Mouse (Mus musculus) CH12.LX (cell line): ENCODE data around the gene Eml5.

ENCODE experiments used
- CHD1 ChIP-seq: IDR thresholded peaks from 2 replicates; pipeline ENCODE4 v1.6.1; 2012; ENCODE audit warnings: low read depth, low read length, improper control_type of control experiment, inconsistent platforms
- CHD2 ChIP-seq: IDR thresholded peaks from 2 replicates; pipeline ENCODE4 v1.6.1; 2011; ENCODE audit warnings: low read length, improper control_type of control experiment
- EP300 ChIP-seq: IDR thresholded peaks from 2 replicates; pipeline ENCODE4 v1.6.1; 2011; ENCODE audit warnings: low read length, improper control_type of control experiment
- GABPA ChIP-seq: IDR thresholded peaks from 2 replicates; pipeline ENCODE4 v1.6.1; 2012; ENCODE audit warnings: low read depth, low read length, improper control_type of control experiment, inconsistent platforms; ENCODE audit not compliant: insufficient replicate concordance
- HCFC1 ChIP-seq: IDR thresholded peaks from 2 replicates; pipeline ENCODE4 v1.6.1; 2012; ENCODE audit warnings: low read depth, mild to moderate bottlenecking, inconsistent platforms, low read length, improper control_type of control experiment
- JUND ChIP-seq: conservative IDR thresholded peaks from 2 replicates; pipeline ENCODE4 v1.6.1; 2011; ENCODE audit warnings: low read depth, low read length, improper control_type of control experiment
- KAT2A ChIP-seq: IDR thresholded peaks from 2 replicates; pipeline ENCODE4 v1.6.1; 2012; ENCODE audit warnings: low read length, improper control_type of control experiment, inconsistent platforms; ENCODE audit not compliant: insufficient replicate concordance
- MAFK ChIP-seq: IDR thresholded peaks from 2 replicates; pipeline ENCODE4 v1.6.1; 2011; ENCODE audit warnings: low read length, improper control_type of control experiment; ENCODE audit not compliant: insufficient replicate concordance
- NELFE ChIP-seq: IDR thresholded peaks from 2 replicates; pipeline ENCODE4 v1.6.1; 2011; ENCODE audit warnings: low read depth, low read length, improper control_type of control experiment
- POLR2A ChIP-seq: IDR thresholded peaks from 2 replicates; pipeline ENCODE4 v1.6.1; 2011; ENCODE audit warnings: low read depth, mild to moderate bottlenecking, improper control_type of control experiment, low read length
- TCF12 ChIP-seq: IDR thresholded peaks from 2 replicates; pipeline ENCODE4 v1.6.1; 2014; ENCODE audit warnings: low read depth, mild to moderate bottlenecking, inconsistent platforms, low read length, improper control_type of control experiment
- USF1 ChIP-seq: IDR thresholded peaks from 2 replicates; pipeline ENCODE4 v1.6.1; 2014; ENCODE audit warnings: low read depth, mild to moderate bottlenecking, inconsistent platforms, low read length, improper control_type of control experiment
- ZNF384 ChIP-seq: IDR thresholded peaks from 2 replicates; pipeline ENCODE4 v1.6.1; 2012; ENCODE audit warnings: low read depth, low read length, improper control_type of control experiment, inconsistent platforms

DNA sequence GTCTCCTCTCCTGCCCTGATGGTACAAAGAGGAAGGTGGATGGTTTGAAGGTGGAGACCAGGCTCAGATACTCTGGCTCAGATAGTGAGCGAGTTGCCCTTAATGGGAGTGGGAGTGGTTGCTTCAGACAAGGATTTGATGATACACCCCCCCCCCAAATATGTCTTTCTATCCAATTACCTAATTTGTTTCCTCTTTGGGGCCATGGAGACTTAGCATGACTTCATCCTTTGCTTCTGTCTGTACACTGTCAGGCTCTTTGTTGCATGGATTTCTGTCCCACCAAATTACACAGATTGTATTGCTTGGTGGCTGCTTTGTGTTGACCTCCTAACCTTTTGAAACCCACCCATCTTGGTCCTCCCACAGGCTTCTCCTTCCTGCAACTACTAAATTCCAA lies 31.6 kb upstream of the Eml5 start:
- TF ChIP-seq CHD2 (no peak), POLR2A (no peak), MAFK (no peak), JUND (no peak), USF1 (no peak), HCFC1 (no peak), ZNF384 (no peak), KAT2A (no peak), CHD1 (no peak), EP300 (no peak), NELFE (no peak), GABPA (no peak), TCF12 (no peak)
